12 mouse cellular contexts compared by ENCODE assay signal in the genomic region with DNA sequence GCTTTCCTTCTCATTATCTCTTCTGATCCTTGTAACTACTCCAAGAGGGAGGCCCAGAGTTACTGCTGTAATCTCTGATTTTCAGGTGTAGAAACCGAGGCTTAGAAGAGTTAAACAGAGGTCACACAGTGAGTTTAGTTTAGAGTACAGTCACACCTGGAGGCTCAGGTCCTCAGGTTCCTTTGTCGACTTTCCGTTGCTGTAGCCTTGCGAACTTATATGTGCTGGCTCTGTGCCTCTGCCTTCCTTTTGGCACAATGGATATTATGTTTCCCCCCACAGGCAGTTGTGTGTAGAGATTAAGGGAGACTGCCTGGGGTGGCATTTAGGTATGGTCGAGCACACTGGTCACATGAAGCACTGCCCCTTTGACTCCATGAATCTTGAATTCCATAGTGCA. TPM values are rescaled to one million over a fixed set of nuclear protein-coding genes. Genes with fewer than 3 reads are reported as not detected.
DNase-seq lines count a peak whose midpoint lies in the region; ATAC-seq lines count a peak whose summit lies in the region.
"Had no signal": no experiment of that assay in that cellular context is flagged by ENCODE, and none has a peak within 500 bp of the region (broad histone marks: within the 10 kb centered on the region; RNA-seq: fewer than 3 reads in every experiment).

No protein-coding gene starts in this region.

- peak overlapping the region; percentile 70 for H3K27ac ChIP-seq in heart, embryonic 16.5 days (ENCODE audit: low read length)
- H3K27ac ChIP-seq in lung, embryonic 15.5 days: peak overlapping the region; percentile 52
- H3K27ac ChIP-seq in intestine, embryonic 15.5 days: peak overlapping the region; percentile 32; the same call in 1 of the 2 replicates
- peak overlapping the region; percentile 48; the same call in 1 of the 2 replicates for H3K27ac ChIP-seq in stomach, embryonic 15.5 days
- H3K27ac ChIP-seq: left cerebral cortex, adult 2 months; liver, embryonic 15.5 days had no signal

- no peak overlapping the region for H3K9ac ChIP-seq in heart, embryonic 16.5 days (ENCODE audit: low read length)
- H3K9ac ChIP-seq in lung, embryonic 15.5 days: no peak overlapping the region
- no peak overlapping the region for H3K9ac ChIP-seq in intestine, embryonic 15.5 days
- H3K9ac ChIP-seq in stomach, embryonic 15.5 days: no peak overlapping the region
- H3K9ac ChIP-seq: liver, embryonic 15.5 days had no signal

- intact Hi-C loops in heart, postnatal 36 days (cut with DNase I): no loop called here

- no peak for ATAC-seq in heart, embryonic 16.5 days (replicated peaks; ENCODE audit: extremely low read depth, insufficient read depth, low FRiP score)
- ATAC-seq in lung, embryonic 15.5 days (ENCODE audit: borderline replicate concordance, extremely low read depth, low FRiP score, low TSS enrichment): no peak
- no peak for ATAC-seq in intestine, embryonic 15.5 days
- ATAC-seq in stomach, embryonic 15.5 days (ENCODE audit: insufficient read depth, low FRiP score, low read depth): no peak; the same call in 1 of the 2 replicates
- ATAC-seq: forebrain, embryonic 14.5 days had no signal

- H3K27me3 ChIP-seq in heart, embryonic 16.5 days (ENCODE audit: control insufficient read depth, insufficient read depth, low read length): no peaks in the 10 kb centered on the region
- H3K27me3 ChIP-seq in lung, embryonic 15.5 days: no peaks in the 10 kb centered on the region
- no peaks in the 10 kb centered on the region for H3K27me3 ChIP-seq in intestine, embryonic 15.5 days (replicated peaks)
- H3K27me3 ChIP-seq in stomach, embryonic 15.5 days (replicated peaks): no peaks in the 10 kb centered on the region
- H3K27me3 ChIP-seq: liver, embryonic 15.5 days had no signal

- peaks cover 53% of the 10 kb centered on the region for H3K4me1 ChIP-seq in heart, embryonic 16.5 days (ENCODE audit: control insufficient read depth, insufficient read depth, low read length)
- peaks cover 56% of the 10 kb centered on the region for H3K4me1 ChIP-seq in lung, embryonic 15.5 days
- H3K4me1 ChIP-seq in intestine, embryonic 15.5 days (replicated peaks): peaks cover 37% of the 10 kb centered on the region
- H3K4me1 ChIP-seq in stomach, embryonic 15.5 days: peaks cover 31% of the 10 kb centered on the region

- DNase-seq in heart, postnatal 36 days: no peak
- no peak for DNase-seq in lung, postnatal 36 days
- no peak for DNase-seq in c-Kit-positive CD71-positive TER-119-positive erythroid progenitor cells, embryonic 14.5 days (ENCODE audit: low spot score)
- DNase-seq: cerebellum, adult 8-10 months; gastrocnemius, postnatal 14 days had no signal

- H3K9me3 ChIP-seq in heart, embryonic 16.5 days (replicated peaks; ENCODE audit: control insufficient read depth, low read length): no peaks in the 10 kb centered on the region
- H3K9me3 ChIP-seq in lung, embryonic 15.5 days: no peaks in the 10 kb centered on the region
- H3K9me3 ChIP-seq in intestine, embryonic 15.5 days: no peaks in the 10 kb centered on the region
- no peaks in the 10 kb centered on the region for H3K9me3 ChIP-seq in stomach, embryonic 15.5 days
- H3K9me3 ChIP-seq: liver, embryonic 15.5 days had no signal

- 0 out of 2 replicates have a peak, but pooled peaks cover 2% of the 10 kb centered on the region for H3K36me3 ChIP-seq in heart, embryonic 16.5 days (ENCODE audit: control insufficient read depth, insufficient read depth)
- no peaks in the 10 kb centered on the region for H3K36me3 ChIP-seq in lung, embryonic 15.5 days
- H3K36me3 ChIP-seq in intestine, embryonic 15.5 days: 0 out of 2 replicates have a peak, but pooled peaks cover 3% of the 10 kb centered on the region
- H3K36me3 ChIP-seq in stomach, embryonic 15.5 days: no peaks in the 10 kb centered on the region
- H3K36me3 ChIP-seq: liver, embryonic 15.5 days had no signal

- H3K4me2 ChIP-seq in heart, embryonic 16.5 days (ENCODE audit: low read depth, low read length): no peak overlapping the region
- H3K4me2 ChIP-seq in lung, embryonic 15.5 days: no peak overlapping the region
- no peak overlapping the region for H3K4me2 ChIP-seq in intestine, embryonic 15.5 days (replicated peaks)
- no peak overlapping the region for H3K4me2 ChIP-seq in stomach, embryonic 15.5 days
- H3K4me2 ChIP-seq: liver, embryonic 15.5 days had no signal

- 38% methylated on average over 5 of the region's 5 CpGs for WGBS in heart, embryonic 16.5 days
- WGBS in lung, embryonic 15.5 days: 46% methylated on average over 5 of the region's 5 CpGs
- WGBS in intestine, embryonic 15.5 days: 52% methylated on average over 5 of the region's 5 CpGs
- WGBS in stomach, embryonic 15.5 days: 46% methylated on average over 5 of the region's 5 CpGs

- H3K4me3 ChIP-seq in heart, embryonic 16.5 days (ENCODE audit: low read length): no peak overlapping the region
- H3K4me3 ChIP-seq in lung, embryonic 15.5 days: no peak overlapping the region
- H3K4me3 ChIP-seq in intestine, embryonic 15.5 days (replicated peaks): no peak overlapping the region
- H3K4me3 ChIP-seq in stomach, embryonic 15.5 days (replicated peaks): no peak overlapping the region
- H3K4me3 ChIP-seq: left cerebral cortex, adult 2 months; liver, embryonic 15.5 days had no signal

RNA-seq across cellular contexts. Expression of gene Lpp, which starts 50.2 kb away (rescaled TPM):
- 42.6 and 46.2 TPM in 2 replicates for polyA plus RNA-seq in heart, embryonic 16.5 days (2015; fragmentation: Nextera tagmentation; extraction: Ambion mirVana)
- total RNA-seq in heart, postnatal 36 days (2021): 10 to 100 TPM; 29.5 to 32.5 TPM
- polyA plus RNA-seq in lung, embryonic 15.5 days (2015; fragmentation: Nextera tagmentation; extraction: Ambion mirVana): 61.5 and 65.4 TPM in 2 replicates
- 61.7 and 63.0 TPM in 2 replicates for polyA plus RNA-seq in intestine, embryonic 15.5 days (2015; fragmentation: Nextera tagmentation; extraction: Ambion mirVana)
- polyA plus RNA-seq in stomach, embryonic 15.5 days (2015; fragmentation: Nextera tagmentation; extraction: Ambion mirVana): 69.5 and 73.3 TPM in 2 replicates
